Mouse (Mus musculus) embryonic fibroblast, embryonic 13.5 days (primary cell): ENCODE results near the gene Cd68.

Experiments used
- CTCF ChIP-seq: IDR thresholded peaks from 2 replicates; pipeline ENCODE4 v1.5.1; 2011; ENCODE audit warnings: mild to moderate bottlenecking, control low read depth, low read length, moderate library complexity, borderline replicate concordance; ENCODE audit not compliant: insufficient read depth
- POLR2A ChIP-seq: IDR thresholded peaks from 2 replicates; pipeline ENCODE4 v1.6.1; 2011; ENCODE audit warnings: low read depth, mild to moderate bottlenecking, control low read depth, low read length, moderate library complexity

DNA sequence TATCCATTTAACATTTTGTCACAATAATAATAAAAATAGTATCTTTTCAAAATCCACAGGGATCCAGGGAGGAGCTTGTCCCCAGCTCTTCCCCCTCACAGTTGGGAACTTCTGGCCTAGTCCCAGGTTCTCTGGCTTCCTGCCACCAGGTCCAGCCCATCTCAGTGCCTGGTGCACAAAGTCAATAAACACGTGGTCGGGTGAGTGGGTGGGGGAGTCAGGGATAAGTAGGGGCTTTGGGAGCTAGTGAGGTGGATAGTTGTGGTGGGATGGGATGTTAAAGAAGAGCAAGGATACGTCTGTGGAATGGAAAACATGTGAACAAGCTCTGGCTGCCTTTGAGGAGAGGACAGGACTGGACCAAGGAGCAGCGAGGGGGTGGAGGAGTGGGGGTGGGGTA is 20.4 kb upstream of the Cd68 start:
- TF ChIP-seq POLR2A (no peak), CTCF (no peak)
